Comparison of ENCODE assay signal across 12 mouse cellular contexts in genomic region chr3:51247704-51248103, GRCm38 (mm10). TPM values are rescaled to one million over a fixed set of nuclear protein-coding genes. Genes with fewer than 3 reads are reported as not detected.
DNase-seq lines count a peak whose midpoint lies in the region; ATAC-seq and TF ChIP-seq lines count a peak whose summit lies in the region.
"Had no signal": no experiment of that assay in that cellular context is flagged by ENCODE, and none has a peak within 500 bp of the region (broad histone marks: within the 10 kb centered on the region; RNA-seq: fewer than 3 reads in every experiment).

No protein-coding gene starts in this region.

- H3K36me3 ChIP-seq in hindbrain, postnatal 0 days (ENCODE audit: insufficient read depth, low read length) = peaks cover 30% of the 10 kb centered on the region
- H3K36me3 ChIP-seq in hindbrain, embryonic 12.5 days = peaks cover 43% of the 10 kb centered on the region
- H3K36me3 ChIP-seq in heart, postnatal 0 days (replicated peaks; ENCODE audit: control insufficient read depth, insufficient read depth, low read length) = peaks cover 45% of the 10 kb centered on the region

- no peaks in the 10 kb centered on the region for H3K27me3 ChIP-seq in hindbrain, postnatal 0 days (ENCODE audit: insufficient read depth, low read length)
- H3K27me3 ChIP-seq in hindbrain, embryonic 12.5 days = no peaks in the 10 kb centered on the region
- H3K27me3 ChIP-seq in heart, postnatal 0 days (ENCODE audit: control insufficient read depth, insufficient read depth, low read length) = no peaks in the 10 kb centered on the region

- no peaks in the 10 kb centered on the region for H3K4me1 ChIP-seq in hindbrain, postnatal 0 days (ENCODE audit: insufficient read depth, low read length)
- H3K4me1 ChIP-seq in hindbrain, embryonic 12.5 days = no peaks in the 10 kb centered on the region
- no peaks in the 10 kb centered on the region for H3K4me1 ChIP-seq in heart, postnatal 0 days (ENCODE audit: control insufficient read depth, insufficient read depth)

- H3K4me2 ChIP-seq in hindbrain, postnatal 0 days (ENCODE audit: low read depth, low read length) = no peak overlapping the region
- no peak overlapping the region for H3K4me2 ChIP-seq in hindbrain, embryonic 12.5 days (replicated peaks)
- H3K4me2 ChIP-seq in heart, postnatal 0 days (ENCODE audit: low read depth, low read length) = no peak overlapping the region

- no peak for TF ChIP-seq EP300 in heart, postnatal 0 days (IDR thresholded peaks at IDR 0.05; ENCODE audit: low read depth)

- DNase-seq in hindbrain, postnatal 0 days (ENCODE audit: low spot score) = no peak
- peak; percentile 43 for DNase-seq in ZHBTc4 (ENCODE audit: low read depth, low spot score)
- DNase-seq in heart, postnatal 0 days (ENCODE audit: low spot score) = no peak
- DNase-seq in lung, postnatal 14 days = peak; percentile 61
- no peak for DNase-seq in layer of hippocampus, postnatal 25 days (ENCODE audit: extremely low spot score in 1 of 2, low spot score in 1 of 2)
- no peak for DNase-seq in thymus, postnatal 36 days
- DNase-seq: adrenal gland, postnatal 10 days; cerebellum, postnatal 25 days; forebrain, postnatal 0 days; thymus, postnatal 25 days had no signal

- ATAC-seq in hindbrain, postnatal 0 days = peak; percentile 40; the same call in 1 of the 2 replicates
- ATAC-seq in hindbrain, embryonic 12.5 days (ENCODE audit: low FRiP score) = no peak
- peak; percentile 59 for ATAC-seq in heart, postnatal 0 days (ENCODE audit: insufficient read depth, low read depth)
- ATAC-seq in inflammation-experienced regulatory T-cells, adult 6 months = no peak
- ATAC-seq: forebrain, postnatal 0 days had no signal

- no peak overlapping the region for H3K4me3 ChIP-seq in hindbrain, postnatal 0 days (ENCODE audit: low read length)
- H3K4me3 ChIP-seq in hindbrain, embryonic 12.5 days = no peak overlapping the region
- H3K4me3 ChIP-seq in heart, postnatal 0 days (ENCODE audit: low read depth, low read length) = no peak overlapping the region

- 86% methylated on average over 16 of the region's 16 CpGs for WGBS in hindbrain, postnatal 0 days
- 77% methylated on average over 16 of the region's 16 CpGs for WGBS in hindbrain, embryonic 12.5 days
- WGBS in heart, postnatal 0 days = 72% methylated on average over 16 of the region's 16 CpGs

- H3K27ac ChIP-seq in hindbrain, postnatal 0 days = no peak overlapping the region
- no peak overlapping the region for H3K27ac ChIP-seq in hindbrain, embryonic 12.5 days
- no peak overlapping the region for H3K27ac ChIP-seq in heart, postnatal 0 days (ENCODE audit: low read depth)

- no peak overlapping the region for H3K9ac ChIP-seq in hindbrain, postnatal 0 days (replicated peaks; ENCODE audit: low read length)
- H3K9ac ChIP-seq in hindbrain, embryonic 12.5 days = no peak overlapping the region
- no peak overlapping the region for H3K9ac ChIP-seq in heart, postnatal 0 days (replicated peaks; ENCODE audit: low read depth, low read length)
- H3K9ac ChIP-seq: forebrain, postnatal 0 days had no signal

- H3K9me3 ChIP-seq in hindbrain, postnatal 0 days (ENCODE audit: low read length) = no peaks in the 10 kb centered on the region
- no peaks in the 10 kb centered on the region for H3K9me3 ChIP-seq in hindbrain, embryonic 12.5 days (replicated peaks)
- H3K9me3 ChIP-seq in heart, postnatal 0 days (replicated peaks; ENCODE audit: control insufficient read depth, low read length) = no peaks in the 10 kb centered on the region

- TF ChIP-seq CTCF in hindbrain, postnatal 0 days (IDR thresholded peaks at IDR 0.05; ENCODE audit: low read depth) = no peak
- TF ChIP-seq CTCF in heart, postnatal 0 days (IDR thresholded peaks at IDR 0.05; ENCODE audit: low read depth) = no peak

RNA-seq across cellular contexts. Expression of gene Noct, which starts 23.5 kb away (rescaled TPM):
- 40.8 and 41.9 TPM in 2 replicates for total RNA-seq in hindbrain, postnatal 0 days (2014; rRNA removed)
- 27.7 and 31.6 TPM in 2 replicates for polyA plus RNA-seq in hindbrain, postnatal 0 days (2015; fragmentation: Nextera tagmentation; extraction: Ambion mirVana)
- polyA plus RNA-seq in hindbrain, embryonic 12.5 days (2016; fragmentation: Nextera tagmentation; extraction: Ambion mirVana) = 18.5 and 19.3 TPM in 2 replicates
- total RNA-seq in heart, postnatal 0 days (2014; rRNA removed; ENCODE audit: low replicate concordance) = 28.1 and 35.6 TPM in 2 replicates
- 8.5 and 11.9 TPM in 2 replicates for polyA plus RNA-seq in heart, postnatal 0 days (2015; fragmentation: Nextera tagmentation; extraction: Ambion mirVana)
- 10 to 100 TPM; 60.2 to 60.5 TPM for total RNA-seq in layer of hippocampus, postnatal 25 days (2021)
- 1 to 10 TPM; 2.2 to 4.3 (median 3.5) TPM for polyA plus RNA-seq in inflammation-experienced regulatory T-cells, adult 6 months (2017; shearing (Covaris generic))

Comparison
In these comparisons a context has a peak if more than half of its experiments do, and no peak if none do; other contexts are left out.
1. ATAC-seq: peak in hindbrain, postnatal 0 days (single experiment) and heart, postnatal 0 days (single experiment); none in hindbrain, embryonic 12.5 days (single experiment) and inflammation-experienced regulatory T-cells, adult 6 months (single experiment).
2. DNase-seq: peak in ZHBTc4 (single experiment) and lung, postnatal 14 days (single experiment); none in hindbrain, postnatal 0 days (single experiment), heart, postnatal 0 days (single experiment), layer of hippocampus, postnatal 25 days (0 of 2) and thymus, postnatal 36 days (0 of 2).